Mouse (Mus musculus) brain, embryonic 14.5 days (tissue): ENCODE measurements around the gene Rnf26.

Experiments used
- CTCF ChIP-seq: fragments of 200-500 bp; IDR thresholded peaks from 2 replicates; pipeline ENCODE4 v1.5.1; 2012; ENCODE audit warnings: inconsistent platforms, mild to moderate bottlenecking, moderate library complexity, borderline replicate concordance; ENCODE audit not compliant: insufficient read depth, insufficient read length; ENCODE audit errors: extremely low read depth
- POLR2A ChIP-seq: fragments of 200-500 bp; IDR thresholded peaks from 2 replicates; pipeline ENCODE4 v1.6.1; 2012; ENCODE audit warnings: mild to moderate bottlenecking, inconsistent platforms, borderline replicate concordance; ENCODE audit not compliant: poor library complexity, insufficient read depth, insufficient read length, severe bottlenecking; ENCODE audit errors: extremely low read depth

DNA sequence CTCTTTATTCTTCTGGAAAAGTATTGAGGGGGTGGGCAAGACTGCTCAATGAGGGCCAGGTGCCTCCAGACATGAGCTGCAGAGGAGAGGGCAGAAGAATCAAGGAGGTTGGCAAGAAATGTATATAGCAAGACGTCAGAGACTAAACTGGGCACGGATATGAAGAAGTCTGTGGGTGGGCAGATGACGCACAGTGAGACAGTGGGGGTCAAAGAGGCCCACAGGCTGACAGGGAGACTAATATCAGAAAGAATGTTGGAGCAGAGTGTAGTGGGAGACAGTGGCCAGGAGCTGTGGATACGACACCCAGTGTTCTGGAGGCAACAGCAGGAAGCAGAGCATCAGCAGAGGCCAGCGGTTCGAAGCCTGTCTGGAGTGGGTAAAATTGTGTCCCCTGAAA lies 54.7 kb downstream of the Rnf26 start:
- TF ChIP-seq CTCF: no peak
- no peak for TF ChIP-seq POLR2A
